Mouse (Mus musculus) forebrain, embryonic 11.5 days (tissue): ENCODE measurements around the gene Znrf3. TPM values are rescaled to one million over a fixed set of nuclear protein-coding genes. Genes with fewer than 3 reads are reported as not detected.

Experiments
- ATAC-seq: fragments of 200-750 bp; cut with Nextera tagmentation; replicated peaks from 2 replicates; pipeline ENCODE4 v1.8.0; 2017; ENCODE audit warnings: moderate TSS enrichment; ENCODE audit not compliant: low FRiP score
- DNase-seq: peaks from one replicate; pipeline ENCODE4 v3.0.0-alpha.2; 2017; ENCODE audit warnings: low spot score
- H3K27ac ChIP-seq: fragments of 300-500 bp; sonication (generic); 2 replicates; pipeline ENCODE4 v1.5.1; 2014; ENCODE audit warnings: low read depth, low read length
- H3K27me3 ChIP-seq: fragments of 300-500 bp; sonication (generic); 2 replicates; pipeline ENCODE4 v1.6.1; 2014; ENCODE audit warnings: mild to moderate bottlenecking, low read length, mixed read lengths; ENCODE audit not compliant: control insufficient read depth, insufficient read depth
- H3K36me3 ChIP-seq: fragments of 300-500 bp; sonication (generic); 2 replicates; pipeline ENCODE4 v1.6.1; 2014; ENCODE audit warnings: mild to moderate bottlenecking, low read length, moderate library complexity, mixed read lengths; ENCODE audit not compliant: control insufficient read depth, insufficient read depth
- H3K4me1 ChIP-seq: fragments of 300-500 bp; sonication (generic); replicated peaks from 2 replicates; pipeline ENCODE4 v1.6.1; 2014; ENCODE audit warnings: low read length, mixed read lengths; ENCODE audit not compliant: control insufficient read depth, insufficient read depth
- H3K4me2 ChIP-seq: fragments of 300-500 bp; sonication (generic); 2 replicates; pipeline ENCODE4 v1.6.1; 2014; ENCODE audit warnings: low read depth, mild to moderate bottlenecking, low read length, moderate library complexity, mixed read lengths; ENCODE audit not compliant: severe bottlenecking
- H3K4me3 ChIP-seq: fragments of 300-500 bp; sonication (generic); 2 replicates; pipeline ENCODE4 v1.5.1; 2014; ENCODE audit warnings: low read depth, low read length
- H3K9ac ChIP-seq: fragments of 300-500 bp; sonication (generic); 2 replicates; pipeline ENCODE4 v1.6.1; 2014; ENCODE audit warnings: low read length
- H3K9me3 ChIP-seq: fragments of 300-500 bp; sonication (generic); 2 replicates; pipeline ENCODE4 v1.6.1; 2016; ENCODE audit warnings: low read length, mixed read lengths; ENCODE audit not compliant: control insufficient read depth
- WGBS: fragments of 180-500 bp; shearing (Covaris S2); extraction: QIAGEN DNeasy Blood & Tissue Kit; methylation state at CpG from one replicate; pipeline ENCODE4 v1.1.7; 2014; 5-methylcytosine and 5-hydroxymethylcytosine counted together
- polyA plus RNA-seq: library from polyadenylated mRNA; unstranded; fragments of >200 nt; fragmentation: Nextera tagmentation; extraction: Ambion mirVana; gene quantifications from 2 replicates; pipeline ENCODE4 v1.2.1, GENCODE M21; 2014

Gene Znrf3
- polyA plus RNA-seq, 1 experiment from 2014 or later = 12.9 TPM

GRCm38 (mm10) chr11:5421506-5422251 lies 23.0 kb downstream of the Znrf3 start:
- Histone ChIP-seq H3K27me3 (no peaks in the 10 kb centered on the region), H3K9ac (no peak overlapping the region), H3K4me1 (peaks cover 2% of the 10 kb centered on the region; the same call in 1 of the 2 replicates), H3K36me3 (no peaks in the 10 kb centered on the region), H3K4me3 (no peak overlapping the region), H3K27ac (no peak overlapping the region), H3K4me2 (no peak overlapping the region), H3K9me3 (no peaks in the 10 kb centered on the region)
- no peak for DNase-seq
- 58% methylated on average over 4 of the region's 4 CpGs for WGBS
- no peak for ATAC-seq

- Histone ChIP-seq H3K4me1 (peaks cover 29% of the 10 kb centered on the region), H3K27me3 (no peaks in the 10 kb centered on the region), H3K9me3 (no peaks in the 10 kb centered on the region), H3K4me2 (peak overlapping the region; percentile 15; the same call in 1 of the 2 replicates), H3K9ac (no peak overlapping the region; the same call in 1 of the 2 replicates), H3K27ac (peak overlapping the region; percentile 42), H3K4me3 (no peak overlapping the region), H3K36me3 (no peaks in the 10 kb centered on the region)
- ATAC-seq (peak; percentile 44; the same call in 1 of the 2 replicates), DNase-seq (no peak)
- WGBS = 14% methylated on average over 6 of the region's 6 CpGs
Measured at GRCm38 (mm10) chr11:5415617-5416338, 28.9 kb downstream of the Znrf3 start.

GRCm38 (mm10) chr11:5414856-5415616 lies 29.6 kb downstream of the Znrf3 start:
- DNase-seq (no peak), ATAC-seq (no peak)
- Histone ChIP-seq H3K4me2 (no peak overlapping the region), H3K36me3 (no peaks in the 10 kb centered on the region), H3K4me3 (no peak overlapping the region), H3K27me3 (no peaks in the 10 kb centered on the region), H3K9me3 (no peaks in the 10 kb centered on the region), H3K27ac (peak overlapping the region; percentile 42; the same call in 1 of the 2 replicates), H3K9ac (no peak overlapping the region; the same call in 1 of the 2 replicates), H3K4me1 (peaks cover 29% of the 10 kb centered on the region)
- WGBS = 16% methylated on average over 2 of the region's 2 CpGs

GRCm38 (mm10) chr11:5412644-5413190 lies 31.9 kb downstream of the Znrf3 start:
- DNase-seq (no peak), ATAC-seq (no peak)
- Histone ChIP-seq H3K4me3 (no peak overlapping the region), H3K9ac (no peak overlapping the region), H3K27me3 (no peaks in the 10 kb centered on the region), H3K9me3 (no peaks in the 10 kb centered on the region), H3K4me1 (peaks cover 29% of the 10 kb centered on the region), H3K27ac (no peak overlapping the region), H3K36me3 (no peaks in the 10 kb centered on the region), H3K4me2 (no peak overlapping the region)
- 70% methylated on average over 2 of the region's 2 CpGs for WGBS

- 16% methylated on average over 9 of the region's 9 CpGs for WGBS
- ATAC-seq = no peak
Measured at GRCm38 (mm10) chr11:5411577-5411976, 33.1 kb downstream of the Znrf3 start.

GRCm38 (mm10) chr11:5404180-5404579 lies 40.5 kb downstream of the Znrf3 start:
- H3K4me3 ChIP-seq = no peak overlapping the region
- H3K27ac ChIP-seq = no peak overlapping the region
- no peak for ATAC-seq
- DNase-seq = no peak
- H3K27me3 ChIP-seq = no peaks in the 10 kb centered on the region
- no peak overlapping the region for H3K4me2 ChIP-seq
- no peaks in the 10 kb centered on the region for H3K9me3 ChIP-seq
- no peaks in the 10 kb centered on the region; the same call in 1 of the 2 replicates for H3K4me1 ChIP-seq
- no peak overlapping the region for H3K9ac ChIP-seq
- 85% methylated on average over 2 of the region's 2 CpGs for WGBS
- no peaks in the 10 kb centered on the region for H3K36me3 ChIP-seq

More at GRCm38 (mm10) chr11:5411577-5411976, 33.1 kb downstream of the Znrf3 start:
- no peaks in the 10 kb centered on the region for H3K36me3 ChIP-seq
- H3K27ac ChIP-seq = no peak overlapping the region
- H3K4me2 ChIP-seq = no peak overlapping the region
- H3K4me1 ChIP-seq = peaks cover 29% of the 10 kb centered on the region
- peak; percentile 52 for DNase-seq
- no peak overlapping the region for H3K9ac ChIP-seq
- H3K27me3 ChIP-seq = no peaks in the 10 kb centered on the region
- H3K9me3 ChIP-seq = no peaks in the 10 kb centered on the region
- H3K4me3 ChIP-seq = no peak overlapping the region

- H3K27me3 ChIP-seq = no peaks in the 10 kb centered on the region
Measured at GRCm38 (mm10) chr11:5402127-5402733, 42.4 kb downstream of the Znrf3 start.

More at GRCm38 (mm10) chr11:5402127-5402733, 42.4 kb downstream of the Znrf3 start:
- H3K4me2 ChIP-seq = no peak overlapping the region
- H3K36me3 ChIP-seq = no peaks in the 10 kb centered on the region
- DNase-seq (no peak), ATAC-seq (no peak)
- no peaks in the 10 kb centered on the region for H3K9me3 ChIP-seq
- no peaks in the 10 kb centered on the region; the same call in 1 of the 2 replicates for H3K4me1 ChIP-seq
- H3K9ac ChIP-seq = no peak overlapping the region
- WGBS = 89% methylated on average over 4 of the region's 4 CpGs
- no peak overlapping the region for H3K4me3 ChIP-seq
- no peak overlapping the region for H3K27ac ChIP-seq
